Mouse (Mus musculus): ENCODE measurements around the gene Cdca8.

Cdca8 gene

GRCm38 (mm10) chr4:124872719-124873118 is 66.4 kb downstream of the Cdca8 start:
- no peak for DNase-seq (ENCODE audit: low spot score)
